Mouse (Mus musculus): Measurements from ENCODE around the gene Dnajc6.

GRCm38 (mm10) chr4:101560137-101560536 lies 63.7 kb downstream of the Dnajc6 start:
- TF ChIP-seq CTCF (IDR thresholded peaks at IDR 0.05; ENCODE audit: borderline replicate concordance, control insufficient read depth, extremely low read depth, insufficient read depth, low read length, poor library complexity) (no peak), POLR2A (IDR thresholded peaks at IDR 0.05; ENCODE audit: control insufficient read depth, extremely low read depth, insufficient read depth, low read length, poor library complexity) (no peak)
